Mouse (Mus musculus): Measurements from ENCODE around the gene Tmem151b.

DNA sequence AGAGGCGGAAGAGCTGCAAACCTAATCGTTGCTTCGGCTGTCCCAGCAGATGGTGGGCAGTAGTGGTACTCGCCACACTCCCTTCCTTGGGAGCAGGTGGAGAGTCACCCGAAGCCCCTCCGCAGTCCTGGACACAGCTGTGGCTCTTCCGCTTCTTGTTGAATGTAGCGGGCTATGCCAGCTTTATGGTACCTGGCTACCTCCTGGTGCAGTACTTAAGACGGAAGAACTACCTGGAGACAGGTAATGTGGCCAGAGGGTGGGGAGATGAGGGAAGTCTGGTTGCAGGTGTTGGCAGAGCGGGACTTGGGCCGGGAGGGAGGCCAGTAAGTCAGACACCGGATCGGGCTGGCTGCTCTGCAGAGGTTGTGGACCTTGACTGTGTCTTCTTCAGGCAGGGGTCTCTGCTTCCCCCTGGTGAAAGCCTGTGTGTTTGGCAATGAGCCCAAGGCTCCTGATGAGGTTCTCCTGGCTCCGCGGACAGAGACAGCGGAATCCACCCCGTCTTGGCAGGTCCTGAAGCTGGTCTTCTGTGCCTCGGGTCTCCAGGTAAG lies 15.1 kb upstream of the Tmem151b start:
- TF ChIP-seq CTCF (IDR thresholded peaks at IDR 0.05; ENCODE audit: control insufficient read depth, insufficient read depth, insufficient replicate concordance, low read depth, low read length) = no peak
- TF ChIP-seq POLR2A (IDR thresholded peaks at IDR 0.05; ENCODE audit: control insufficient read depth, low read depth, low read length) = no peak
